Comparison of ENCODE assay signal across 13 mouse cellular contexts in the genomic region with DNA sequence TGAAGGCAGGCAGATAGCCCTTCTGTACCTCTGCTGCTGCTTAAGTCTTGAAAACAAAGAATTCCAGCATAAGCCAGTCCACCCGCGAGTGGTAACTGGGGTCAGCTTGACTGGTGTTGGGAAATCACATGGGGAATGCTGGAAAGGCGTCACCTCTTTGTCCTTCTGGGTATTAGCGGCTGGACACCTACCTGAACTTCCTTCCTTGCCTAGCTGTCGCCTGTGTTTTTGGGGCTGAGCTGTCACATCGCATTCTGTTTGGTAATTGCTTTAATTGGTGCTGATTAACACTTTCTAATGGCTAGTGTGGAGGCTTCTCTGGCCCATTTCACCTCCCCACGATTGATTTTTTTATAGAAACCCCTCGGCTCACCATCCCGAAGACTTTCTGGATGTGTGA.
DNase-seq lines count a peak whose midpoint lies in the region; ATAC-seq and TF ChIP-seq lines count a peak whose summit lies in the region.
"Had no signal": no experiment of that assay in that cellular context is flagged by ENCODE, and none has a peak within 500 bp of the region (broad histone marks: within the 10 kb centered on the region; RNA-seq: fewer than 3 reads in every experiment).

No protein-coding gene starts in this region.

- no peak for ATAC-seq in forebrain, embryonic 12.5 days (ENCODE audit: low FRiP score)
- no peak for ATAC-seq in forebrain, embryonic 11.5 days (replicated peaks; ENCODE audit: low FRiP score)
- ATAC-seq in intestine, embryonic 14.5 days (replicated peaks; ENCODE audit: low FRiP score, low TSS enrichment, low read depth), result no peak
- no peak for ATAC-seq in intestine, postnatal 0 days
- no peak for ATAC-seq in midbrain, embryonic 15.5 days (replicated peaks)
- ATAC-seq in stomach, postnatal 0 days (ENCODE audit: low FRiP score, low TSS enrichment), result no peak

- no peak for TF ChIP-seq EP300 in stomach, postnatal 0 days (optimal IDR thresholded peaks at IDR 0.05)

- no peak overlapping the region for H3K4me2 ChIP-seq in forebrain, embryonic 12.5 days
- H3K4me2 ChIP-seq in forebrain, embryonic 11.5 days (ENCODE audit: low read depth, low read length, severe bottlenecking), result no peak overlapping the region
- no peak overlapping the region for H3K4me2 ChIP-seq in intestine, embryonic 14.5 days (ENCODE audit: low read length)
- no peak overlapping the region for H3K4me2 ChIP-seq in intestine, postnatal 0 days (replicated peaks; ENCODE audit: low read depth)
- H3K4me2 ChIP-seq in midbrain, embryonic 15.5 days, result no peak overlapping the region
- no peak overlapping the region for H3K4me2 ChIP-seq in stomach, postnatal 0 days (replicated peaks; ENCODE audit: low read depth)
- H3K4me2 ChIP-seq: hindbrain, embryonic 15.5 days; liver, embryonic 15.5 days; midbrain, embryonic 11.5 days had no signal

- H3K27ac ChIP-seq in forebrain, embryonic 12.5 days, result peak overlapping the region; percentile 50; the same call in 1 of the 2 replicates
- H3K27ac ChIP-seq in forebrain, embryonic 11.5 days (ENCODE audit: low read depth, low read length), result no peak overlapping the region
- H3K27ac ChIP-seq in intestine, embryonic 14.5 days (ENCODE audit: low read depth), result peak overlapping the region; percentile 77; the same call in 1 of the 2 replicates
- no peak overlapping the region for H3K27ac ChIP-seq in intestine, postnatal 0 days (ENCODE audit: low read depth, low read length)
- peak overlapping the region; percentile 34; the same call in 1 of the 2 replicates for H3K27ac ChIP-seq in midbrain, embryonic 10.5 days (replicated peaks)
- no peak overlapping the region for H3K27ac ChIP-seq in midbrain, embryonic 15.5 days
- peak overlapping the region; percentile 40; the same call in 1 of the 2 replicates for H3K27ac ChIP-seq in stomach, postnatal 0 days (replicated peaks)
- H3K27ac ChIP-seq: hindbrain, embryonic 15.5 days; layer of hippocampus, adult 2 months had no signal

- H3K4me3 ChIP-seq in forebrain, embryonic 12.5 days (replicated peaks), result no peak overlapping the region
- no peak overlapping the region for H3K4me3 ChIP-seq in forebrain, embryonic 11.5 days (ENCODE audit: low read depth, low read length)
- no peak overlapping the region for H3K4me3 ChIP-seq in intestine, embryonic 14.5 days (ENCODE audit: low read depth, low read length)
- no peak overlapping the region for H3K4me3 ChIP-seq in intestine, postnatal 0 days (ENCODE audit: low read depth, low read length)
- no peak overlapping the region for H3K4me3 ChIP-seq in midbrain, embryonic 10.5 days
- H3K4me3 ChIP-seq in midbrain, embryonic 15.5 days, result no peak overlapping the region
- H3K4me3 ChIP-seq in stomach, postnatal 0 days (ENCODE audit: low read depth, low read length), result no peak overlapping the region
- H3K4me3 ChIP-seq: hindbrain, embryonic 15.5 days; layer of hippocampus, adult 2 months; liver, embryonic 15.5 days had no signal

- TF ChIP-seq CTCF in intestine, postnatal 0 days (IDR thresholded peaks at IDR 0.05; ENCODE audit: low read depth), result no peak
- no peak for TF ChIP-seq CTCF in stomach, postnatal 0 days (IDR thresholded peaks at IDR 0.05; ENCODE audit: low read depth)

- H3K27me3 ChIP-seq in forebrain, embryonic 12.5 days, result no peaks in the 10 kb centered on the region
- H3K27me3 ChIP-seq in forebrain, embryonic 11.5 days (ENCODE audit: control insufficient read depth, insufficient read depth, low read length), result no peaks in the 10 kb centered on the region
- no peaks in the 10 kb centered on the region for H3K27me3 ChIP-seq in intestine, embryonic 14.5 days (replicated peaks; ENCODE audit: control insufficient read depth, insufficient read depth, low read length)
- no peaks in the 10 kb centered on the region for H3K27me3 ChIP-seq in intestine, postnatal 0 days (replicated peaks; ENCODE audit: control insufficient read depth, insufficient read depth, low read length)
- no peaks in the 10 kb centered on the region for H3K27me3 ChIP-seq in midbrain, embryonic 10.5 days (ENCODE audit: low read depth, poor library complexity, severe bottlenecking)
- no peaks in the 10 kb centered on the region for H3K27me3 ChIP-seq in midbrain, embryonic 15.5 days (replicated peaks)
- no peaks in the 10 kb centered on the region for H3K27me3 ChIP-seq in stomach, postnatal 0 days (ENCODE audit: control insufficient read depth, insufficient read depth, low read length)
- H3K27me3 ChIP-seq: hindbrain, embryonic 15.5 days; liver, embryonic 15.5 days had no signal

- peaks cover 34% of the 10 kb centered on the region for H3K4me1 ChIP-seq in forebrain, embryonic 12.5 days
- peaks cover 17% of the 10 kb centered on the region for H3K4me1 ChIP-seq in forebrain, embryonic 11.5 days (replicated peaks; ENCODE audit: control insufficient read depth, insufficient read depth, low read length)
- peaks cover 38% of the 10 kb centered on the region for H3K4me1 ChIP-seq in intestine, embryonic 14.5 days (replicated peaks; ENCODE audit: control insufficient read depth, insufficient read depth, low read length)
- peaks cover 9% of the 10 kb centered on the region; the same call in 1 of the 2 replicates for H3K4me1 ChIP-seq in intestine, postnatal 0 days (replicated peaks; ENCODE audit: control insufficient read depth, insufficient read depth, low read length)
- H3K4me1 ChIP-seq in midbrain, embryonic 10.5 days, result peaks cover 35% of the 10 kb centered on the region
- H3K4me1 ChIP-seq in midbrain, embryonic 15.5 days, result peaks cover 20% of the 10 kb centered on the region
- H3K4me1 ChIP-seq in stomach, postnatal 0 days (replicated peaks; ENCODE audit: control insufficient read depth, insufficient read depth), result peaks cover 4% of the 10 kb centered on the region; the same call in 1 of the 2 replicates

- 50% methylated on average over 9 of the region's 9 CpGs for WGBS in forebrain, embryonic 12.5 days
- WGBS in forebrain, embryonic 11.5 days, result 61% methylated on average over 9 of the region's 9 CpGs
- 81% methylated on average over 9 of the region's 9 CpGs for WGBS in intestine, embryonic 14.5 days
- 79% methylated on average over 9 of the region's 9 CpGs for WGBS in intestine, postnatal 0 days
- WGBS in midbrain, embryonic 10.5 days, result 84% methylated on average over 9 of the region's 9 CpGs
- 74% methylated on average over 9 of the region's 9 CpGs for WGBS in midbrain, embryonic 15.5 days
- 84% methylated on average over 9 of the region's 9 CpGs for WGBS in stomach, postnatal 0 days

- no peak overlapping the region for H3K9ac ChIP-seq in forebrain, embryonic 12.5 days
- H3K9ac ChIP-seq in forebrain, embryonic 11.5 days (ENCODE audit: low read length), result no peak overlapping the region
- no peak overlapping the region for H3K9ac ChIP-seq in intestine, embryonic 14.5 days (ENCODE audit: low read length)
- H3K9ac ChIP-seq in intestine, postnatal 0 days (ENCODE audit: low read depth, low read length), result no peak overlapping the region
- no peak overlapping the region for H3K9ac ChIP-seq in midbrain, embryonic 15.5 days
- no peak overlapping the region for H3K9ac ChIP-seq in stomach, postnatal 0 days (ENCODE audit: low read length)
- H3K9ac ChIP-seq: hindbrain, embryonic 15.5 days; liver, embryonic 15.5 days had no signal

- H3K36me3 ChIP-seq in forebrain, embryonic 12.5 days (replicated peaks), result peaks cover 2% of the 10 kb centered on the region; the same call in 1 of the 2 replicates
- H3K36me3 ChIP-seq in forebrain, embryonic 11.5 days (ENCODE audit: control insufficient read depth, insufficient read depth, low read length), result no peaks in the 10 kb centered on the region
- H3K36me3 ChIP-seq in intestine, embryonic 14.5 days (ENCODE audit: control insufficient read depth, insufficient read depth, low read length), result peaks cover 7% of the 10 kb centered on the region
- no peaks in the 10 kb centered on the region for H3K36me3 ChIP-seq in intestine, postnatal 0 days (ENCODE audit: control insufficient read depth, insufficient read depth)
- H3K36me3 ChIP-seq in midbrain, embryonic 10.5 days, result peaks cover 16% of the 10 kb centered on the region
- no peaks in the 10 kb centered on the region for H3K36me3 ChIP-seq in midbrain, embryonic 15.5 days (replicated peaks)
- H3K36me3 ChIP-seq in stomach, postnatal 0 days (ENCODE audit: control insufficient read depth, insufficient read depth, low read length), result no peaks in the 10 kb centered on the region
- H3K36me3 ChIP-seq: hindbrain, embryonic 15.5 days had no signal

- no peaks in the 10 kb centered on the region for H3K9me3 ChIP-seq in forebrain, embryonic 12.5 days
- no peaks in the 10 kb centered on the region for H3K9me3 ChIP-seq in forebrain, embryonic 11.5 days (ENCODE audit: control insufficient read depth, low read length)
- H3K9me3 ChIP-seq in intestine, embryonic 14.5 days (ENCODE audit: control insufficient read depth, low read length), result no peaks in the 10 kb centered on the region
- H3K9me3 ChIP-seq in intestine, postnatal 0 days (ENCODE audit: control insufficient read depth), result no peaks in the 10 kb centered on the region
- H3K9me3 ChIP-seq in midbrain, embryonic 10.5 days (replicated peaks), result no peaks in the 10 kb centered on the region
- H3K9me3 ChIP-seq in midbrain, embryonic 15.5 days, result no peaks in the 10 kb centered on the region
- H3K9me3 ChIP-seq in stomach, postnatal 0 days (ENCODE audit: control insufficient read depth, low read length), result no peaks in the 10 kb centered on the region
- H3K9me3 ChIP-seq: hindbrain, embryonic 15.5 days; liver, embryonic 15.5 days had no signal

- no peak for DNase-seq in forebrain, embryonic 11.5 days (ENCODE audit: low spot score)
- no peak for DNase-seq in intestine, embryonic 14.5 days (ENCODE audit: low spot score)
- DNase-seq in midbrain, embryonic 10.5 days (ENCODE audit: low spot score), result no peak
- no peak for DNase-seq in stomach, postnatal 0 days (ENCODE audit: low spot score)
- DNase-seq in embryo, embryonic 11 days, result no peak
- DNase-seq: right cerebral cortex, adult 18-20 months had no signal

Comparison
In these comparisons a context has a peak if more than half of its experiments do, and no peak if none do; other contexts are left out.
1. H3K27ac ChIP-seq: peak in forebrain, embryonic 12.5 days (single experiment), intestine, embryonic 14.5 days (single experiment), midbrain, embryonic 10.5 days (single experiment) and stomach, postnatal 0 days (single experiment); none in forebrain, embryonic 11.5 days (single experiment), intestine, postnatal 0 days (single experiment) and midbrain, embryonic 15.5 days (single experiment).